Mouse (Mus musculus) right cerebral cortex, postnatal 36 days (tissue): ENCODE results near the gene Tanc2.

Source experiments
- DNase-seq, 2 experiments: peaks; one replicate each; pipeline ENCODE4 v3.0.0; 2022; ENCODE audit warnings: low spot score in 2 of 2, mixed read lengths in 1 of 2

Gene Tanc2

GRCm38 (mm10) chr11:105922769-105923663 is 333.2 kb downstream of the Tanc2 start:
- DNase-seq, result peak in 1 of 2 experiments; percentile 47

GRCm38 (mm10) chr11:105927065-105928030 is 337.6 kb downstream of the Tanc2 start:
- DNase-seq, result peak; percentile 59 to 61

GRCm38 (mm10) chr11:105928171-105928570 is 338.4 kb downstream of the Tanc2 start:
- no peak for DNase-seq

- DNase-seq, result no peak
Observed at GRCm38 (mm10) chr11:105931380-105931779, 341.6 kb downstream of the Tanc2 start.

- no peak for DNase-seq
Observed at GRCm38 (mm10) chr11:105933746-105934145, 344.0 kb downstream of the Tanc2 start.

- DNase-seq, result no peak
Observed at GRCm38 (mm10) chr11:105934303-105934711, 344.5 kb downstream of the Tanc2 start.

- DNase-seq, result no peak
Observed at GRCm38 (mm10) chr11:105934816-105935215, 345.0 kb downstream of the Tanc2 start.

GRCm38 (mm10) chr11:105935496-105935895 is 345.7 kb downstream of the Tanc2 start:
- no peak for DNase-seq

GRCm38 (mm10) chr11:105936200-105936599 is 346.4 kb downstream of the Tanc2 start:
- peak; percentile 48 to 63 for DNase-seq

- no peak for DNase-seq
Observed at GRCm38 (mm10) chr11:105936974-105937373, 347.2 kb downstream of the Tanc2 start.

- DNase-seq, result no peak
Observed at GRCm38 (mm10) chr11:105938771-105939170, 349.0 kb downstream of the Tanc2 start.

- no peak for DNase-seq
Observed at GRCm38 (mm10) chr11:105941973-105942372, 352.2 kb downstream of the Tanc2 start.

GRCm38 (mm10) chr11:105943133-105944102 is 353.6 kb downstream of the Tanc2 start:
- no peak for DNase-seq

- DNase-seq, result peak; percentile 51 to 64
Observed at GRCm38 (mm10) chr11:105944126-105944621, 354.4 kb downstream of the Tanc2 start.

- no peak for DNase-seq
Observed at GRCm38 (mm10) chr11:105944770-105945672, 355.2 kb downstream of the Tanc2 start.

- no peak for DNase-seq
Observed at GRCm38 (mm10) chr11:105946694-105947154, 356.9 kb downstream of the Tanc2 start.

- DNase-seq, result no peak
Observed at GRCm38 (mm10) chr11:105948255-105948654, 358.5 kb downstream of the Tanc2 start.

GRCm38 (mm10) chr11:105950519-105950918 is 360.7 kb downstream of the Tanc2 start:
- no peak for DNase-seq

GRCm38 (mm10) chr11:105951601-105952044 is 361.8 kb downstream of the Tanc2 start:
- DNase-seq, result no peak

- no peak for DNase-seq
Observed at GRCm38 (mm10) chr11:105952111-105952510, 362.3 kb downstream of the Tanc2 start.
